Mouse (Mus musculus) right cerebral cortex, adult 2 months (tissue): ENCODE results near the gene Rab5c.

Experiments
- DNase-seq, 2 experiments: peaks; one replicate each; pipeline ENCODE4 v3.0.0; 2021 to 2022; ENCODE audit warnings: low spot score in 2 of 2

Gene Rab5c

DNA sequence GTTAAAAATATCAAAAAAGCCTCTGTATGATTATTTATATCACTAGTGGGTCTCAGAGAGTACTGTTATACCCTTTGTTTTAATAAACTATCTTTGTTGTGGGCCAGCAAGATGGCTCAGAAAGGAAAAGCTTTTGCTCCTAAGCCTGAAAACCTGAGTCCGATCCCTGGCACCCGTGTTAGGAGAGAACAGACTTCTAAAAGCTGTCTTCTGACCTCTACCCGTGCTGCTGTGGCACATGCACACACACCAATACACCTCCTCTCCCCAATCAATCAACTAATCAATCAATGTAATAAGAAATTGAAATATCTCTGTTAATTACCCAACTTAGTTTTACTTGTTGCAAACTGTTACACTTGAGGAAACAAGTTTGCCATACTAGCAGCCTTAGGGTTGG lies 37.3 kb downstream of the Rab5c start:
- no peak for DNase-seq

DNA sequence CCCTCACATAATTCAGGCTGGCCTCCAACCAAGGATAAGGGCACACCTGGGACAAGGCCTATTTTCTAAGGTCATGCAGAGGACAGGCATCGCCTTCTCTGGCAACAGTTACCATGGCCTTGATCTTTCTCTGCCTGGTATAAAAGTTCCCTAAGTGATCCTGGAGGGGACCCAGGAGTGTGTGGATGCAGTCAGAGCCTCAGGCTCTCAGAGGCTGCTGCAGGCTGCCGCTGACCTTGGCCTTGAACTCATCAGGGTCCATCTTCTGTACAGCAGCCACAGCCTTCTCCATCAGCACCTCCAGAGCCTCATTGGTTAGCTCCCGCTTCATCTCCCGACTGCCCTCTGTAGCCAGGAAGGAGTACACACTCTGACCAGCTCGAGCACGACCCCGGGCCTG lies 40.1 kb downstream of the Rab5c start:
- DNase-seq: no peak

DNA sequence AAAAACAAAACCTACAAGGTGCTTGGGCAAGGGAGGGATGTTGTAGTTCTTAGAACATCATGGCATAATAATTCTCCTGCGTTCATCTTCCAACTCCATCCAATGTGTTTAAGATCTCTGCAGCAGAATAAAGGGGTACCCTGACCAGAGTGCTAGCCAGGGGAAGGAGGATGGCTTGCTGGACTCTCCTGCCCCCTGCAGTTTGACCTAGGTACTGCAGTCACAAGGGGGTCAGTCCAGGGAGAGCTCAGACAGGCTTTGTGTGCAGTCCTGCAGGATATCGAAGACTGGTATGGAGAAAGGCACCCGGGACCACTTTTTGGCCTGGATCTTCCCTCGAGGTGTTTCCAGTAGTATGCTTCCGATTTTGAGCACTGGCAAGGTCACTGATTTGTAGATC lies 43.1 kb downstream of the Rab5c start:
- DNase-seq: peak; percentile 79 to 84

DNA sequence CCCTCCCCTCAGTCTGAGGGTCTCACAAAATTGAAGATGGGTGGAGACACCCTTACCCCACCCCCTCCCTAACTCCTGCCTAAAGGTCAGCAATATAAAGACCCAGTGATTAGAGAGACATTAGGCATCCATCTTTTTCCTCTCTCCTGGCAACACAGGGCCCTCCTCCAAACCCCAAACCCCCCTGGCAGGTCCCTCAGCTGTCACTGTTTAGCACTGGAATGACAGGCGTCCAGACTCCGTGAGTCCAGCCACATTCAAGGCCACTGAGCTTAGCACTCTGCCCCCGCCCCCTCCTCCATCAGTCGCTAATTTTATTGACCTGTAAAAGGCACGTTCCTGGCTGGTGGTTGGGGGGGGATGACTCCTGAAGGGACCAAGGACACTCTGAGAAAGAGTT lies 44.9 kb downstream of the Rab5c start:
- DNase-seq: no peak

DNA sequence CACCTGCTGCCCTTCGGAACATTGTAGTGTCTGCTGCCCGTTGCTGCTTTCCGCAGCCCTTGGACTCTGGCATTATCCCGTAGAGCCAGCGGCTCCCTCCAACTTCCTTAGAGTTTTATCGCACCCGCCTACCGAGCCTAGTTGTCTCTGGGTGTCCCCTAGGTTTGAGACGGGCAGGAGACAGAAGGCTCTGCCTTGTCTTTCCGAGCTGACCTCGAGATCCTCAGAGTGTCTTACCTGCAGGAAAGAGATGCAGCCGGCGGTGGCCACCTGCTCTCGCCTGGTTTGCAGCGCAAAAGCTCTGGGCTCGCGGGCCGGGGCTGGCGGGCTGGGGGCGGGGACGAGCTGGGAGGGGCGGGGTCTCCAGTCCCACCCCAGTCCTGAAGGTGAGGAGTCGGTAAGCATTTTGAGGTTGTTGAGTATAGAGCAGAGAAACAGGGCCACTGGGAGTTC lies 45.8 kb downstream of the Rab5c start, which contains the start of gene Zfp385c:
Gene Zfp385c, minus strand, starts transcription at position 292 of the 453 bp plus-strand sequence.
- DNase-seq: no peak

DNA sequence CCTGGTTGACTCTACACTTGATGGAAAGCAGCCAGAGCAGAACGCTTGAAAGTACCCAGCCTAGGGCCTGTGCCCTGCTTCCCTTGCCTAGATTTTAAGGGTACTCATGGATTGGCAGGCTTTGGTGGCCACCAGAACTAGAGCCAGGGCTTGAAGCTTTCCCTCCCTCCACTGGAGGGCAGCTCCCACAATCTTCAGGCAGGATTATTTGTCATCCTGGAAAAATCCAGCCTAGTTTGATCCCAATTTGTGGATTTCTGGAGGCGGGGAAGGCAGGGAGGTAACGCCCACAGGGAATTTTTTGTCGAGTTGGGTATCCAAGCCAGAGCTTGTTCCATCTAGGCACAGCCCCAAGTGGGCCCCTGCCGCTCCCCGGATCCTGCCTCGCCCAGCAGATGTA lies 47.6 kb downstream of the Rab5c start:
- DNase-seq: no peak

DNA sequence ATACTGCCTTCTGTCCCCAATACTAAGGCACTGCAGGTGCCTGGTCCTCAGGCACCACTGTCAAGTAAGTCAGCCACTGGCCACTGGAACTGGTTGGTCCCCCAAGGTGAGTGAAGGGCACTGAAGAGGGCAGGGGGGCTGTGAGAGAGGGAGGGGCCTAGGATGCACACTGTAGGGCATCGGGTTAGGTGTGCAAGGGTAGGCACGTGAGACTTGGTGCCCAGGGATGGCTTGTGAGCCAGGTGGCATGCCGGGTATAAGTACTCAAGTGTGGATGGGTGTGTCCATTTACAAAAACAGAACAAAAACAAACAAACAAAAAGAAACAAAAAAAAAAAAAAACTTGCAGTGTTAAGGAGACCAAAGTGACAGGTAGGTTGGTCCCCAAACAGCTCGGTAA lies 49.6 kb downstream of the Rab5c start:
- DNase-seq: no peak

DNA sequence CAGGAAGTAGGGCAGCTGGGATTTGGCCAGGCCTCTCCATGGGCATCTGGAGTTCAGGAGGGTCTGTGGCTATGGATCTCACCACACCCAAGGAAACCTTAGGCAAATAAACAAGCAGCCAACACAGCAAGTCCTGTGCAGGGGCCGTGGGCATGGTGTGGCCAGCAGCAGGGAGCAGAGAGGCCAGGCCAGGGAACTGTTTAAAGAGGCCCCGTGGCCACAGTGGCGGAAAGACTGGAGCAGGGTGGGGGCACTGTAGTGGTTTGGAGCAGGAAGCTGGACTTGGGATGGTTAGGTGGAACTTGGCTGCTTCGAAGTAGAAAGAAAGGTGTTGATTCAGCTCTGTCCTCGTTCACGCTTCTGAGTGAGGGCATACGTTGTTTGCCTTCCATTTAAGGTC lies 50.8 kb downstream of the Rab5c start:
- no peak for DNase-seq

DNA sequence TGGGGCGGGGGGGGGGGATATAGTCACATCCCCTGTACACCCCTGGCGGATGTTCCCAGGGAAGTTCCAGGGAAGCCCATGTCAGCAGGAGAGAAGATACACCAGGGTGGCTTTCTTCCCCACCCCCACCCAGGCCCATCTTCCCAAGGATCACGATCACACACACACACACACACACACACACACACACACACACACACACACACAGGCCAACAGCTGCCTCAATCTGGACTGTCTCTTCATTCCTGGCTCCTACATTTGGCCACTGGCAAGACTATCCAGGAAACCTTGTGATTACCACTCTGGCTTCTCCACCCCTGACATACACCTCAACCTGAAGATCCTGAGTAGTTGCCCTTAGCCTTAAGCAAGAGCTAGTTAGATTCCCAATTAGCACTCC lies 52.6 kb downstream of the Rab5c start:
- no peak for DNase-seq

DNA sequence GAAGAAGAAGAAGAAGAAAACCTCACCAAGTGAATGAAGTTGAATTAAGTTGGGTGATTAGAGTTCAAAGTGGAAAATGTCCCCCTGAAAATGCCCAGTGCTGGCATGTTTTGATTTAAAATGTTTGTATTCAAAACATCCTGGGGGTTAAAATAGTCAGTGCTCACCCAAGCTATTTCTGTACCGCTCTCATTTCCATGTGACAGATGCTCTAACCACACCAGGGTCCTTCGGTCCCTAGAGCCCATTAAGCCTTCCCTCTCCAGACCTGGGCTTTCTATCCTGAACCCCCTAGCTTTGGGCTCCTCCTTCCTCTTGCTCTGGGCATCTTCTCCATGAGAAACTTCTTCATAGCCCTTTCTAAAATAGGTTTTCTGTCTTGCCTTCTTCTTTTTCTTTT lies 53.9 kb downstream of the Rab5c start:
- no peak for DNase-seq

DNA sequence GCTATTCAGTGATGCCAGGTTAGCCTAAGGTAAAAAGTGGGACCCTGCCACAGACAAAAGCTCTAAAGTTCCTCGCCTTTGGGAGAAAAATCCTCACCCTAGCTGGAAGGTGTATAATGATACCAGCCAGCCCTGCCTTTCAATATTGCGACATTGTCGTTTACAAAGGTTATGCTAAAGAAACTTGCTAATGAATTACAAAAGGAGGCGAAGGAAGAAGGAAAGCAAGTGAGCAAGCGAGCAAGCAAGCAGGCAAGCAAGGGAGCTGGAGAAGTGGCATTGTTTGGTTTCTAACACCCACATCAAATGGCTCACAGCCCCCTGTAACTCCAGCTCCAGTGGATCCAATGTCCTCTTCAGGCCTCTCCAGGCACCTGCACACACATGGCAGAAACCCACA lies 55.5 kb downstream of the Rab5c start:
- no peak for DNase-seq

DNA sequence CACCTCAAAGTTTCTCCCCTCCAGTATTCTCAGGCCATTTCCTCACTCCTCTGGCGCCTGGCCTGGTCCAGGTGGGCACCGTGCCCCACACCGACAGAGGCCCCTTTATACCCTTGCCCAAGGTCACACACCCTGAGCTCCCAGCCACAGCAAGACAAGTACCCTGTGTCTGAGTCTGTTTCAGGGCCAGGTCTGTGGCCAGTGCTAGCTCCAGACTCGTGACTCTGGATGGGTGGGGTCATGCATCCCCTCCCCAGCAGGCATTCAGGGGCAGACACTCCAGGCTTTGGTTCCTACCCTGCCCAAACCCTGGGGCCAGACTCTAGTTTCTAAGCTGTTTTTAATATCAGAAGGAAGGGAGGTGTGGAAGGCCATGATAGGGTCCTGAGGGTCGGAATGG lies 56.2 kb downstream of the Rab5c start:
- DNase-seq: no peak

DNA sequence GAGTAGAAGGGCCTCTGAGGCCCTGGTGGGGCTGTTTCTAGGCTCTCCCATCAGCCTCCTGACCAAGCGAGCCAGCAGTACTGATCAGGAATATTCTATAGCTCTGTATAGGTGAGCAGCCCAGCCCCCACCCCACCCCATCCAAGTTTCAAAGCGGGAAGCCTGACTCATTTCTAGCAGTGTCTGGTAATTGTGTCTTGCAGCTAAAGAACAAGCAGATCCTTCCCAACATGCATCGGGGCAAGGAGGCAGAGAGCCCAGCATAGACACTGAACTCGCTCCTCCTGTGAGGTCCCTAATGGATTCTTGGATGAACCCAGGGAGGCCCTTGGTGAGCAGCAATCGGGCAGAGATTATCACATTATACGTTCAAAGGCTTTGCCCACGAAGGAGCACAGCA lies 60.2 kb downstream of the Rab5c start:
- DNase-seq: peak; percentile 35 to 38

DNA sequence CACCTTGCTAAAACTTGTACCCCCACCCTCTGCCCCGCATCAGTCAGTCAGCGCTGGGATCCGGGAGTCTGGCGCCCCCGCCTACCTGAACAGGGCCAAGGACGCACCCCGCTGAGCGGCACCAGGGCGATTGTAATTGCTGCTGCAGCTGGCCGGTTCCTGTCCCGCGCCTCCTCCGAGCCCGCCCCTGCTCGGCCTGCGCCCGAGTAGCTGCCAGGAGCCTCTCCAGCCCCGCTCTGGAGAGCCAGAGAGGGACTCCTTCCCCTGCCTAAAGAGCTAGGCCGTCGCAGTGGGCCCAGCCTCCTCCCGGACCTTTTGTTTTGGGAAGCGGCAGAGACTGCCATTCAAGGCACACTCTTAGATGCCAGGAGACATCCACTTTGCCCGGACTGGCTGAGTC lies 64.8 kb downstream of the Rab5c start:
- DNase-seq: no peak

DNA sequence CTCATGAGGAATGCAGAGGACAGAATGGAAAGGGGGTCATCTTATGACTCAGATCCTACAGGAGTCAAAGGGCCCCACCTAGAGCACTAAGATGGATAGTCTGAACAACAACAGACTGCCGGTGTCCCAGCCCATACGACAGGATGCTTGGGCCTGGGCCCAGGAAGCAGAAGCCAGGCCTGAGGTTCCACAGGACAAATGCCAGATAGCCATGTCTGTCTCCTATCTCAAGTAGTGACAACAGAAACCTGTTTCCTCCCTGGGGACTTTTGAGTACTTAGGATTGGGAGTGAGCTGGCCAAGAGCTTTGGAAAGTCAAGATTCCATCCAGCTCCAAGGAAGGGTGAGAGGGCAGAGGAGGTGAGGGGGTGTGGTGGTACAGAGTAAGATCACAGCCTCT lies 66.1 kb downstream of the Rab5c start:
- DNase-seq: no peak

DNA sequence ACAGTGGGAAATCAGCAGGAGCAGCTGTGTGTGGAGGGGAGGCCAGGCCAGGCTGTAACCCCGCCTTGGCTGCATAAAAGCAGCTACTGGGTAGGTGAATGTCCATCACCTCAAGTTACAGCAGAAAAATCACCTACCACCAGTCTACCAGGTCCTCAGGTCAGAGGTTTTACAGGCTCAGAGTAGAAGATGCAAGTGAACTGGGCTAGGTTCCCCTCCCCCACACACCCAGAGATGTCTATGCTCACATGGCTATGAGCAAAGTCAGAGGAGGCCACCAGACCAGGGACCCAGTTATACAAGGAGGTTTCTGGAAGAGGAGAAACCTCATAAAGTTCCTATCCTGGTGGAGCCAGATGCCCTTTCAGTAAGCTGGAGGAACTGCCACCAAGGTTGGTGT lies 67.0 kb downstream of the Rab5c start:
- no peak for DNase-seq
